Mouse (Mus musculus) heart, embryonic 11.5 days (tissue): ENCODE measurements at regions not wholly inside any gene's neighbourhood (a gene's known extent, or its start where the extent isn't known, plus 50 kb on each side); places are given as distances from the start of the nearest gene placed in this dataset. TPM values are rescaled to one million over a fixed set of nuclear protein-coding genes. Genes with fewer than 3 reads are reported as not detected.

Experiments used
- microRNA-seq: library from miRNA; unstranded; fragments of <30 nt; microRNA quantifications from one replicate; pipeline ENCODE4, GENCODE M21; 2016; ENCODE audit warnings: borderline number of aligned reads

Small RNA genes lying in the stretch of these regions (microRNA-seq; reads per million reads assigned to microRNA genes)
- gene Gm23292 = not detected
